Mouse (Mus musculus) lung, embryonic 15.5 days (tissue): Measurements from ENCODE around the gene Poc1b. TPM values are rescaled to one million over a fixed set of nuclear protein-coding genes. Genes with fewer than 3 reads are reported as not detected.
A peak's percentile ranks its signal among the peaks of the same experiment; 100 is the strongest.

Source experiments
- ATAC-seq: fragments of 200-750 bp; cut with Nextera tagmentation; 2 replicates; pipeline ENCODE4 v1.8.0; 2017; ENCODE audit warnings: moderate number of reproducible peaks, borderline replicate concordance; ENCODE audit not compliant: low FRiP score, low TSS enrichment; ENCODE audit errors: extremely low read depth
- H3K27ac ChIP-seq: fragments of 300-500 bp; sonication (generic); 2 replicates; pipeline ENCODE4 v1.5.1; 2015; ENCODE audit warnings: moderate library complexity, mild to moderate bottlenecking, inconsistent platforms
- H3K27me3 ChIP-seq: fragments of 300-500 bp; sonication (generic); 2 replicates; pipeline ENCODE4 v1.6.1; 2015; ENCODE audit warnings: inconsistent platforms
- H3K36me3 ChIP-seq: fragments of 300-500 bp; sonication (generic); 2 replicates; pipeline ENCODE4 v1.6.1; 2015; ENCODE audit warnings: inconsistent platforms
- H3K4me1 ChIP-seq: fragments of 300-500 bp; sonication (generic); 2 replicates; pipeline ENCODE4 v1.6.1; 2015; ENCODE audit warnings: inconsistent platforms
- H3K4me2 ChIP-seq: fragments of 300-500 bp; sonication (generic); 2 replicates; pipeline ENCODE4 v1.6.1; 2015; ENCODE audit warnings: inconsistent platforms, mild to moderate bottlenecking, moderate library complexity
- H3K4me3 ChIP-seq: fragments of 300-500 bp; sonication (generic); 2 replicates; pipeline ENCODE4 v1.5.1; 2015; ENCODE audit warnings: mild to moderate bottlenecking, inconsistent platforms
- H3K9ac ChIP-seq: fragments of 300-500 bp; sonication (generic); 2 replicates; pipeline ENCODE4 v1.6.1; 2015; ENCODE audit warnings: inconsistent platforms
- H3K9me3 ChIP-seq: fragments of 300-500 bp; sonication (generic); 2 replicates; pipeline ENCODE4 v1.6.1; 2016; ENCODE audit warnings: inconsistent platforms
- WGBS: fragments of 180-500 bp; shearing (Covaris S2); methylation state at CpG from one replicate; pipeline ENCODE4 v1.1.7; 2015; 5-methylcytosine and 5-hydroxymethylcytosine counted together
- polyA plus RNA-seq: library from polyadenylated mRNA; unstranded; fragments of >200 nt; fragmentation: Nextera tagmentation; extraction: Ambion mirVana; gene quantifications from 2 replicates; pipeline ENCODE4 v1.2.1, GENCODE M21; 2015

Gene Poc1b
- 19.1 and 19.5 TPM in 2 replicates for polyA plus RNA-seq

GRCm38 (mm10) chr10:99106703-99107631, at the start of gene Poc1b:
Poc1b (plus strand) TSS chr10:99107036.
- ATAC-seq = peak; percentile 93
- no peaks in the 10 kb centered on the region for H3K9me3 ChIP-seq
- peak within 1 kb of the TSS; percentile 85 for H3K9ac ChIP-seq
- peak within 1 kb of the TSS; percentile 84 for H3K27ac ChIP-seq
- H3K4me2 ChIP-seq = peak within 1 kb of the TSS; percentile 94
- H3K36me3 ChIP-seq = peaks cover 31% of the 10 kb centered on the region
- H3K27me3 ChIP-seq = no peaks in the 10 kb centered on the region
- under 1% methylated on average over 93 of the region's 106 CpGs for WGBS
- H3K4me3 ChIP-seq = peak within 1 kb of the TSS; percentile 88
- peaks cover 21% of the 10 kb centered on the region for H3K4me1 ChIP-seq

- no peak for ATAC-seq
- 81% methylated on average over 7 of the region's 7 CpGs for WGBS
- no peaks in the 10 kb centered on the region for H3K36me3 ChIP-seq
- no peaks in the 10 kb centered on the region for H3K4me1 ChIP-seq
- H3K4me2 ChIP-seq = no peak overlapping the region
- no peak overlapping the region for H3K4me3 ChIP-seq
- no peaks in the 10 kb centered on the region for H3K9me3 ChIP-seq
- H3K27ac ChIP-seq = no peak overlapping the region
- H3K9ac ChIP-seq = no peak overlapping the region
- H3K27me3 ChIP-seq = no peaks in the 10 kb centered on the region
These were observed 46.2 kb upstream of the Poc1b start for GRCm38 (mm10) chr10:99060588-99060987.

- Histone ChIP-seq H3K4me2 (no peak overlapping the region), H3K4me1 (no peaks in the 10 kb centered on the region), H3K9me3 (no peaks in the 10 kb centered on the region), H3K9ac (no peak overlapping the region), H3K4me3 (no peak overlapping the region), H3K36me3 (no peaks in the 10 kb centered on the region), H3K27me3 (no peaks in the 10 kb centered on the region), H3K27ac (no peak overlapping the region)
- WGBS = 89% methylated on average over 10 of the region's 10 CpGs
- ATAC-seq = no peak
These were observed 45.4 kb upstream of the Poc1b start for GRCm38 (mm10) chr10:99061418-99061817.

- Histone ChIP-seq H3K9me3 (no peaks in the 10 kb centered on the region), H3K4me2 (no peak overlapping the region), H3K27ac (no peak overlapping the region), H3K4me1 (no peaks in the 10 kb centered on the region), H3K27me3 (no peaks in the 10 kb centered on the region), H3K4me3 (no peak overlapping the region), H3K36me3 (no peaks in the 10 kb centered on the region), H3K9ac (no peak overlapping the region)
- WGBS = 70% methylated on average over 5 of the region's 5 CpGs
- no peak for ATAC-seq
These were observed 44.3 kb upstream of the Poc1b start for GRCm38 (mm10) chr10:99062546-99062945.

DNA sequence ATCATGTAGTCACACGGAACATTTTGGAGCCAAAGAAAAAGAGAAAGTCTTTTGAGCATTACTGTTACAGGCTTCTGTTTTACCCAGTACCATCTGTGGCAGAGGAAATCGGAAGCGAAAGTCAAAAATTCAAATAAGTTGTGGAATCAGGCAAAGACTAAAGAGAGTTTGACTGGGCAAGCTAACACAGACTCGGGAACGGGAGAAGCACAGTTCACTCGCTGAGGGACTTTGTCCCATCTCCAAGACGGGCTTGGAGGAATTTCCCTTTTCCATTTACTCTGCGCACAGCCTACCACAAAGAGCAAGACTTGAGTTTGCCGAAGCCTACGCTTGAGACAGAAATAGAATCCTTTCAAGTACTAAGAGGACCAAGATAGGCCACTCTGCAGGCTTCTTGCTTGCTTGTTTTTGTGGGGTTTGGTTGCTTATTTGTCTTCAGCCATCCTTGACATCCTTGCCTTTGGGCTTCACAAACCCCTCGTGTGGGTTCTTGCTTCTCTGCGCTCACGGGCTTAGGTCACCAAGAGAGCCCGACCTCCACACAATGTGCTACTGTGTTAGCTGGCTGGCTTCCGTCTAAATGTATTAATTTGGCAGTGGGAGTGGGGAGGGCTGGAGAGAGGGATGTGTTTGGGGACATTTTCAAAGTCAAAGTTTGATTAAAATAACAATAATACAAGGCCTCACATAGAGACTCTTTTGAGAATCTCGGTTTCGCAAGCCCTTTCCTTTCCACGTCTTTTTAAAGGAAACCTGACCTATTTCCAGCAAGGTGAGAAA, 30.5 kb upstream of the Poc1b start:
- 78% methylated on average over 18 of the region's 18 CpGs for WGBS
- Histone ChIP-seq H3K9ac (no peak overlapping the region), H3K4me3 (no peak overlapping the region), H3K4me1 (no peaks in the 10 kb centered on the region), H3K9me3 (no peaks in the 10 kb centered on the region), H3K27me3 (no peaks in the 10 kb centered on the region), H3K36me3 (no peaks in the 10 kb centered on the region), H3K27ac (no peak overlapping the region), H3K4me2 (no peak overlapping the region)
- ATAC-seq = no peak

- ATAC-seq = no peak
- WGBS = 66% methylated on average over 2 of the region's 2 CpGs
- H3K9me3 ChIP-seq = no peaks in the 10 kb centered on the region
- no peak overlapping the region for H3K4me2 ChIP-seq
- H3K4me3 ChIP-seq = no peak overlapping the region
- H3K27ac ChIP-seq = no peak overlapping the region
- H3K4me1 ChIP-seq = no peaks in the 10 kb centered on the region
- H3K9ac ChIP-seq = no peak overlapping the region
- H3K27me3 ChIP-seq = no peaks in the 10 kb centered on the region
- H3K36me3 ChIP-seq = no peaks in the 10 kb centered on the region
These were observed 28.2 kb upstream of the Poc1b start for GRCm38 (mm10) chr10:99078621-99079020.

DNA sequence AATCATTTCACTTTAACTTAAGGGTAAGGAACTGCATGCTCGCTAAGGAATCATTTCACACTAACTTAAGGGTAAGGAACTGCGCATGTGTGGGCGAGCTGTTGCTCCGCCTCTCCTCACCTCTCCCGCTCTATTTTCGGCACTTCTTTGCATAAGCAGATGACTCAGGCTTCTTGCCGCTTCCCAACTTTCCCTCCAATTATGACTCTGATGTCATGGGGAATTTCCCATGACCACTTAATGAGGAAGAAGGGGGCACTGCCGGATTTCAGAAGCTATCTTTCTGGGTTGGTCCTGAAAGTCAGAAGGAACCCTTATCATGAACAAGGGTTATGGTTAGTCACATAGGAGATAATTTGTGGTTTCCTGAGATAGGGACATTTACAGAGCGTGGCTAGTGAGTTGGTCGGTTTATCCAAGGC, 25.3 kb upstream of the Poc1b start:
- H3K27ac ChIP-seq = no peak overlapping the region
- no peaks in the 10 kb centered on the region for H3K36me3 ChIP-seq
- no peak overlapping the region for H3K4me3 ChIP-seq
- WGBS = 80% methylated on average over 10 of the region's 10 CpGs
- ATAC-seq = no peak
- H3K27me3 ChIP-seq = no peaks in the 10 kb centered on the region
- H3K4me1 ChIP-seq = no peaks in the 10 kb centered on the region
- H3K9ac ChIP-seq = no peak overlapping the region
- no peaks in the 10 kb centered on the region for H3K9me3 ChIP-seq
- H3K4me2 ChIP-seq = no peak overlapping the region

GRCm38 (mm10) chr10:99083431-99084003, 23.3 kb upstream of the Poc1b start:
- Histone ChIP-seq H3K9ac (no peak overlapping the region), H3K4me2 (no peak overlapping the region), H3K4me3 (no peak overlapping the region), H3K4me1 (no peaks in the 10 kb centered on the region), H3K27me3 (no peaks in the 10 kb centered on the region), H3K27ac (no peak overlapping the region), H3K9me3 (no peaks in the 10 kb centered on the region), H3K36me3 (no peaks in the 10 kb centered on the region)
- no peak for ATAC-seq
- 75% methylated on average over 14 of the region's 14 CpGs for WGBS

DNA sequence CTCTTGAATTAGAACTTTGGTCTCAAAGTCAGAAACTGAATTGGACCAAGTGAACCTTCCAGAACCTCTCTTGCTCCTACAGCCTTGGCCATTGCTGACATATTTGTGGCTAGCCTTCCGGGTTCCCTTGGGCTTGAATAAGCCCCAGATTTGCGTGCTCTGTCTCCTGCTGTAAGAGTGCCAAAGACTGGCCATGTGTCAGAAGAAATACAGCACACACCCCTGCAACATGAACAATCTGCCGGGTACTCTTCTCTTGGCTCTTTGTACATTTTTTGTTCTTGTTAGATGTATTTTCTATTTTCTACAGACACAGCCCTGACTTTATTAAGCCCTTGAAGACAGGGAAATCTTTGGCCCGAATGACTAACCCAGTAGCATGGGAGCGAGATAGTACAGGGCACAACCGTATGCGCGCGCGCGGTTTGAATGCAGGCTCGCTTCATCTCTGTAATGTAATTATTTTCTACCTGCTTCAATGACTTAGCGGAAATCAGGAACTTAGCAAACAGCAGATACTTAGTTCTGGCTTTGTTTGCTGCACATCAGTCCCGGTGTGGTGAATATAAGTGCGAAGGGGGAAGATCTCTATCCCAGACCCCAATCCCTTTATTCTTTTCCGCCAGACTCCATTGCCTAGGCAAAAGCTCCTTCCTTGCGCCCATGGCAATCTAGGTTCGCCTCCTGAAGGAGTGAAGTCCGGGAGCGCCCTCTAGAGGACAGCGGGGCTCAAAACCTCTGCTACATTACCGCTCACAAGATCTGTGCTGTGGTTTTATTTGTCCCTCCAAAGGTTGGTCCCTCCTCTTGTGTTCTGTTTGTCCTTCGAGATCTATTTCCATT, 22.2 kb upstream of the Poc1b start:
- H3K27me3 ChIP-seq = no peaks in the 10 kb centered on the region
- no peak overlapping the region for H3K9ac ChIP-seq
- 44% methylated on average over 23 of the region's 23 CpGs for WGBS
- peak; percentile 59; the same call in 1 of the 2 replicates for ATAC-seq
- H3K36me3 ChIP-seq = no peaks in the 10 kb centered on the region
- no peaks in the 10 kb centered on the region for H3K9me3 ChIP-seq
- no peak overlapping the region for H3K4me2 ChIP-seq
- H3K4me1 ChIP-seq = no peaks in the 10 kb centered on the region
- H3K27ac ChIP-seq = no peak overlapping the region
- H3K4me3 ChIP-seq = no peak overlapping the region

DNA sequence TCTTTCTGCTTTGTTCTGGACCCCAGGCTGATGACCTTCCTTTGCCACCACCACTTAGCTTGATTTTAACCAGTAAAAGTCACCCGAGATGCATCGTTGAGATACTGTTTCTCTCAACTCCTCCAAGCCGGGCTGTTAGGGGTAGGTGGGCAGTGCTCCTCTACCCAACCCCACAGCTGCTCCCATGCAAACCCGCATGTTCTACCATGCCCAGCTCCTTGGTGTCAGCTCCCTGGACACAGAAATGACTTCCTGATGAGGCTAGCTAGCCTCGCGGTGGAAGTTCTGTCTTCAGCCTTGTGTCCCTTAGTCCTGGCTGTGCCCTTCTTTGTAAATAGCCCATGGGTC, 21.6 kb upstream of the Poc1b start:
- Histone ChIP-seq H3K9ac (no peak overlapping the region), H3K27me3 (no peaks in the 10 kb centered on the region), H3K4me1 (no peaks in the 10 kb centered on the region), H3K4me2 (no peak overlapping the region), H3K36me3 (no peaks in the 10 kb centered on the region), H3K9me3 (no peaks in the 10 kb centered on the region), H3K27ac (no peak overlapping the region), H3K4me3 (no peak overlapping the region)
- no peak for ATAC-seq
- 63% methylated on average over 6 of the region's 6 CpGs for whole genome bisulfite sequencing

- Histone ChIP-seq H3K27ac (no peak overlapping the region), H3K27me3 (no peaks in the 10 kb centered on the region), H3K9me3 (no peaks in the 10 kb centered on the region), H3K9ac (no peak overlapping the region), H3K4me3 (no peak overlapping the region), H3K4me1 (no peaks in the 10 kb centered on the region), H3K36me3 (no peaks in the 10 kb centered on the region), H3K4me2 (no peak overlapping the region)
- no peak for ATAC-seq
- WGBS = 65% methylated on average over 6 of the region's 6 CpGs
These were observed 20.8 kb upstream of the Poc1b start for GRCm38 (mm10) chr10:99086029-99086428.
